Mouse (Mus musculus): ENCODE measurements around the gene Kdm6b. TPM values are rescaled to one million over a fixed set of nuclear protein-coding genes. Genes with fewer than 3 reads are reported as not detected.

Gene Kdm6b
- total RNA-seq (2023): 100 to 1,000 TPM; 148 to 175 TPM

GRCm38 (mm10) chr11:69413221-69414181, at the start of gene Kdm6b:
TSS of gene Kdm6b (minus strand) at chr11:69413675.

GRCm38 (mm10) chr11:69398059-69398458, 15.4 kb downstream of the Kdm6b start, which contains the start of gene Tmem88:
TSS of gene Tmem88 (minus strand) at chr11:69398234.

GRCm38 (mm10) chr11:69395235-69395633, 18.2 kb downstream of the Kdm6b start, which contains the start of the genes Naa38 and Cyb5d1:
TSS of gene Naa38 (plus strand) at chr11:69395487.
TSS of gene Cyb5d1 (minus strand) at chr11:69395631.

GRCm38 (mm10) chr11:69369215-69369989, 44.1 kb downstream of the Kdm6b start, which contains the start of gene Chd3:
TSS of gene Chd3 (minus strand) at chr11:69369406.

Other genes starting within 250 kb of the Kdm6b start
- gene Alox8, start 215.8 kb downstream of the Kdm6b start, total RNA-seq (2023): under 1 TPM; 0.11 to 0.28 TPM
- not detected for gene Gucy2e, start 176.6 kb downstream of the Kdm6b start, total RNA-seq (2023)
- gene Cntrob, start 89.9 kb downstream of the Kdm6b start, total RNA-seq (2023): 10 to 100 TPM; 12.5 to 15.6 TPM
- 10 to 100 TPM; 44.7 to 46.6 TPM for gene Trappc1, start 89.7 kb downstream of the Kdm6b start, total RNA-seq (2023)
- gene Kcnab3, start 87.4 kb downstream of the Kdm6b start, total RNA-seq (2023): under 1 TPM; 0.31 to 0.42 TPM
- 1 to 10 TPM in 1 of 2 experiments, under 1 TPM in 1; 0.75 to 1.1 TPM for gene Rnf227, start 73.2 kb downstream of the Kdm6b start, total RNA-seq (2023)
- 10 to 100 TPM; 12.7 to 16.7 TPM for gene Chd3, start 44.3 kb downstream of the Kdm6b start, total RNA-seq (2023)
- 10 to 100 TPM; 47.3 to 48.0 TPM for gene Naa38, start 18.2 kb downstream of the Kdm6b start, total RNA-seq (2023)
- gene Cyb5d1, start 18.0 kb downstream of the Kdm6b start, total RNA-seq (2023): 10 to 100 TPM; 23.5 to 27.2 TPM
- 10 to 100 TPM in 1 of 2 experiments, 1 to 10 TPM in 1; 9.2 to 11.9 TPM for gene Tmem88, start 15.4 kb downstream of the Kdm6b start, total RNA-seq (2023)
- gene Dnah2, start 135.4 kb upstream of the Kdm6b start, total RNA-seq (2023): 1 to 10 TPM; 9.6 to 9.8 TPM
- under 1 TPM; 0.18 to 0.20 TPM for gene Efnb3, start 146.5 kb upstream of the Kdm6b start, total RNA-seq (2023)
- 1 to 10 TPM; 9.0 to 9.8 TPM for gene Wrap53, start 166.6 kb upstream of the Kdm6b start, total RNA-seq (2023)
- 10 to 100 TPM; 59.1 to 59.7 TPM for gene Trp53, start 166.7 kb upstream of the Kdm6b start, total RNA-seq (2023)
- 1 to 10 TPM; 5.4 to 6.9 TPM for gene Atp1b2, start 192.3 kb upstream of the Kdm6b start, total RNA-seq (2023)
- gene Shbg, start 204.2 kb upstream of the Kdm6b start, total RNA-seq (2023): not detected
- not detected for gene Sat2, start 208.3 kb upstream of the Kdm6b start, total RNA-seq (2023)
- gene Fxr2, start 219.3 kb upstream of the Kdm6b start, total RNA-seq (2023): 10 to 100 TPM; 42.3 to 53.2 TPM
- under 1 TPM in 1 of 2 experiments, not detected in 1; 0.55 TPM for gene Sox15, start 241.6 kb upstream of the Kdm6b start, total RNA-seq (2023)
- 10 to 100 TPM; 51.6 to 54.9 TPM for gene Mpdu1, start 249.0 kb upstream of the Kdm6b start, total RNA-seq (2023)